Comparison of ENCODE assay signal across 10 mouse cellular contexts in the genomic region with DNA sequence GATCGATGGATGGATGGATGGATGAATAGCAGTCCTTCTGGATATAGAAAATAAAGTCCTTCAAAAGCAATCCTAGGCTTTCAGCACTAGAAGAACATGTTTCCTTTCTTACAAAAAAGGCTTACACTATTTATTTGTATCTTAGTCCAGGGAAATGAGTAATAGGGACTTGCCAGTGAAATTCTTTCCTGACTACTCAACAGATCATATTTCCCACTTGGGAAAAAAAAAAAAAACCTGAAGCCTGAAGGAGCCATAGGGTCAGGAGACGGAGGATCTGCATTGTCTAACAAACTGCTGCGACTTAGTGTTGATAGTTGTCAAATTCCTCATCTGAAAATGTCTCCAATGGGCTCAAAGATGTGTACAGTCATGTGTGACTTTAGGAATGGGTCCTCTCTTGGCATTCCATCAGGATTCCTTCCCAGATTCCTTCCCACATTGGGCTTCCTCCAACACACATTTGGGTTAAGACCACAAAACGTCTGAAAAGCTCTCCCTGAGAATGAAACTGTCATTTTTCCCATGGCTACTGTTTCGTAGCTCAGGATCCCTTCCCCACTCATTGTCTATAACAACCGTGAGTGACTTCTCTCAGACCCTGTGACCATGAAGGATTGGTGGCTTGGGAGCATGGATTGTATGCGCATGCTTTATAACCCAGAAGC.
"Had no signal": no experiment of that assay in that cellular context is flagged by ENCODE, and none has a peak within 500 bp of the region (broad histone marks: within the 10 kb centered on the region; RNA-seq: fewer than 3 reads in every experiment).

No protein-coding gene starts in this region.

- H3K4me3 ChIP-seq: left cerebral cortex, adult 2 months; limb, embryonic 10.5 days; midbrain, embryonic 13.5 days; neural tube, embryonic 12.5 days; stomach, embryonic 15.5 days had no signal

- H3K27ac ChIP-seq: left cerebral cortex, adult 2 months; limb, embryonic 10.5 days; midbrain, embryonic 13.5 days; neural tube, embryonic 12.5 days; stomach, embryonic 15.5 days had no signal

- H3K36me3 ChIP-seq: limb, embryonic 10.5 days; midbrain, embryonic 13.5 days; neural tube, embryonic 12.5 days; stomach, embryonic 15.5 days had no signal

- DNase-seq: kidney, postnatal 25 days; lung, embryonic 14.5 days; right cerebral cortex, postnatal 4 days; thymus, postnatal 4 days had no signal

- H3K4me1 ChIP-seq: limb, embryonic 10.5 days; midbrain, embryonic 13.5 days; neural tube, embryonic 12.5 days; stomach, embryonic 15.5 days had no signal

- ATAC-seq: midbrain, embryonic 13.5 days had no signal

- H3K9ac ChIP-seq: lung, embryonic 14.5 days; midbrain, embryonic 13.5 days; neural tube, embryonic 12.5 days; stomach, embryonic 15.5 days had no signal

- H3K9me3 ChIP-seq: limb, embryonic 10.5 days; midbrain, embryonic 13.5 days; neural tube, embryonic 12.5 days; stomach, embryonic 15.5 days had no signal

- H3K4me2 ChIP-seq: liver, embryonic 11.5 days; lung, embryonic 14.5 days; midbrain, embryonic 13.5 days; neural tube, embryonic 12.5 days; stomach, embryonic 15.5 days had no signal

- H3K27me3 ChIP-seq: midbrain, embryonic 13.5 days; neural tube, embryonic 12.5 days; stomach, embryonic 15.5 days had no signal
